Mouse (Mus musculus) midbrain, embryonic 11.5 days (tissue): Measurements from ENCODE around the gene Usp47. TPM values are rescaled to one million over a fixed set of nuclear protein-coding genes. Genes with fewer than 3 reads are reported as not detected.

Source experiments
- ATAC-seq: fragments of 200-750 bp; cut with Nextera tagmentation; 2 replicates; pipeline ENCODE4 v1.8.0; 2017; ENCODE audit warnings: moderate TSS enrichment, moderate library complexity; ENCODE audit not compliant: low FRiP score
- DNase-seq: peaks from one replicate; pipeline ENCODE4 v3.0.0; 2015; ENCODE audit warnings: low spot score; ENCODE audit errors: missing footprints
- H3K27ac ChIP-seq: fragments of 300-500 bp; sonication (generic); 2 replicates; pipeline ENCODE4 v1.5.1; 2014; ENCODE audit warnings: low read depth, low read length
- H3K27me3 ChIP-seq: fragments of 300-500 bp; sonication (generic); 2 replicates; pipeline ENCODE4 v1.6.1; 2014; ENCODE audit warnings: mild to moderate bottlenecking, low read length, moderate library complexity, mixed read lengths; ENCODE audit not compliant: control insufficient read depth, insufficient read depth
- H3K36me3 ChIP-seq: fragments of 300-500 bp; sonication (generic); 2 replicates; pipeline ENCODE4 v1.6.1; 2014; ENCODE audit warnings: mild to moderate bottlenecking, low read length, moderate library complexity, mixed read lengths; ENCODE audit not compliant: control insufficient read depth, insufficient read depth
- H3K4me1 ChIP-seq: fragments of 300-500 bp; sonication (generic); 2 replicates; pipeline ENCODE4 v1.6.1; 2014; ENCODE audit warnings: low read length; ENCODE audit not compliant: control insufficient read depth, insufficient read depth
- H3K4me2 ChIP-seq: fragments of 300-500 bp; sonication (generic); 2 replicates; pipeline ENCODE4 v1.6.1; 2014; ENCODE audit warnings: mild to moderate bottlenecking, moderate library complexity
- H3K4me3 ChIP-seq: fragments of 300-500 bp; sonication (generic); 2 replicates; pipeline ENCODE4 v1.5.1; 2014; ENCODE audit warnings: low read depth, low read length
- H3K9ac ChIP-seq: fragments of 300-500 bp; sonication (generic); 2 replicates; pipeline ENCODE4 v1.6.1; 2014; ENCODE audit warnings: low read length
- H3K9me3 ChIP-seq: fragments of 300-500 bp; sonication (generic); 2 replicates; pipeline ENCODE4 v1.6.1; 2016; ENCODE audit warnings: low read length; ENCODE audit not compliant: control insufficient read depth
- WGBS: fragments of 180-500 bp; shearing (Covaris S2); extraction: QIAGEN DNeasy Blood & Tissue Kit; methylation state at CpG from one replicate; pipeline ENCODE4 v1.1.7; 2014; 5-methylcytosine and 5-hydroxymethylcytosine counted together
- polyA plus RNA-seq: library from polyadenylated mRNA; unstranded; fragments of >200 nt; fragmentation: Nextera tagmentation; extraction: Ambion mirVana; gene quantifications from 2 replicates; pipeline ENCODE4 v1.2.1, GENCODE M21; 2014

The Usp47 gene
- polyA plus RNA-seq, 1 experiment from 2014 or later, result 98.7 TPM

DNA sequence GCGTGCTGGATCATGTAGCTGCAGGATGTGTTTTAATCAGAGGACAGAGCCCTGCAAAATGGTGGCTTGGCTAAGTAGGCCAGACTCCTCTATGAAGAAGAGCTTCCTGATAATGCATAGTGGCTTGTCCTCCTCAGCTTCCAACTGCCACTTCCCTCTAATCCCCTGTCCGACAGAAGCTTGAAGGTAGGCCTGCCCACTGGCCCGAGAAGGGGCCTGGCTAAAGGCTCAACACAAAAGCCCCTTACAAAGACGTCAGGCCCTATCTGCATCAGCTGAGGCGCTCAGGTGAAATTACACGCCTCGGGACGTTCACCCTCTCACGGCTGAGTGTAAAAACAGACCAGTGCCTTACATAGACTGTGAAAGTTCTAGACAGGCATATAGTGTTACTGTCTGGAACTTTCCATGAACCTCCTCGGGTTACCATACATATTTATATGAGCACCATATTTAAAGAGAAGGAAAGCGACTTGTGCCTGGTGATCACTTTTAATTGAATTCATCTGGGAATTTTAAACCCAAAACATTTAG is 121.4 kb downstream of the Usp47 start:
- Histone ChIP-seq H3K9ac (no peak overlapping the region), H3K27ac (no peak overlapping the region), H3K4me1 (peaks cover 10% of the 10 kb centered on the region), H3K4me2 (no peak overlapping the region), H3K9me3 (no peaks in the 10 kb centered on the region), H3K36me3 (no peaks in the 10 kb centered on the region), H3K4me3 (no peak overlapping the region), H3K27me3 (no peaks in the 10 kb centered on the region)
- no peak for DNase-seq
- ATAC-seq, result no peak
- 32% methylated on average over 11 of the region's 11 CpGs for WGBS

DNA sequence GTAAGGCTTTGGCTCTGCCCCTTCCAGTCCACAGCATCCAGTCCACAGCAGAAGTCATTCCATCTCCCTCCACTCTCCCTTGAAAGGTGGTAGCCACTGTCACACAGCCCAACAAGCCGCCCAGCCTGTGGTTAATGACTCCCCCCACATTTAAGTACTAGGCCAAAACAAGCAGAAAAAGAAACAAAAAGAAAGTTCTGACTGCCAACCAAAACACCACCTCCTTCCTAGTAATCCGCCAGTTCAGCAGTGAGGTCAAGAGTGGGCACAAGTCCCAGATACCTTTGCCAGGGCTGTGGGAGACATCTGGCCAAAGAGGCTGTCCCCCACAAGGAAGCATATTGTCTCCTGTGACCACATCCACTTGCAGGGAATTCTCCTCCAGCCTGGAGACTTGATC is 124.7 kb downstream of the Usp47 start:
- H3K4me2 ChIP-seq, result no peak overlapping the region
- peaks cover 9% of the 10 kb centered on the region for H3K4me1 ChIP-seq
- no peak for ATAC-seq
- H3K9me3 ChIP-seq, result no peaks in the 10 kb centered on the region
- WGBS, result 88% methylated on average over 2 of the region's 2 CpGs
- H3K27me3 ChIP-seq, result no peaks in the 10 kb centered on the region
- H3K4me3 ChIP-seq, result no peak overlapping the region
- H3K36me3 ChIP-seq, result no peaks in the 10 kb centered on the region
- no peak for DNase-seq
- no peak overlapping the region for H3K27ac ChIP-seq
- no peak overlapping the region for H3K9ac ChIP-seq

DNA sequence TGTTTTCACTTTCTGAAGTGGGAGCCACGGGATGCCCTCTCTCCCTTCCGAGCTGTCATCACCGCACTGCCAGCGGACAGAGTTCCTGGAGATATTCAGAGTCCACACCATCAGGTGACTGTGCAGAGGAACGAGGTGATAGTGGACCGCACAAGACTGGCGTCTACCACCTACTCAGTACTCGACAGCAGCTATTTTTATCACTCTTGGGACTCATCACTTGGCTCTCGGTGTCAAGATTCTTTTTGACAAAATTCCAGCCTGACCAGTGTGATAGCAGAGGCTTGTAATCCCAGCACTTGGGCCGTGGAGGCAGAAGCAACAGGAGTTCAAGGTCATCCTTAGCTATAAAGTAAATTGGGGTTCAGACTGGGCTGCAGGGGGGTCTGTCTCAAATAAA is 125.8 kb downstream of the Usp47 start:
- no peaks in the 10 kb centered on the region for H3K9me3 ChIP-seq
- no peaks in the 10 kb centered on the region for H3K36me3 ChIP-seq
- H3K4me1 ChIP-seq, result peaks cover 6% of the 10 kb centered on the region
- DNase-seq, result no peak
- H3K9ac ChIP-seq, result no peak overlapping the region
- no peak overlapping the region for H3K4me2 ChIP-seq
- no peak for ATAC-seq
- no peak overlapping the region for H3K27ac ChIP-seq
- no peaks in the 10 kb centered on the region for H3K27me3 ChIP-seq
- WGBS, result 92% methylated on average over 10 of the region's 10 CpGs
- no peak overlapping the region for H3K4me3 ChIP-seq

DNA sequence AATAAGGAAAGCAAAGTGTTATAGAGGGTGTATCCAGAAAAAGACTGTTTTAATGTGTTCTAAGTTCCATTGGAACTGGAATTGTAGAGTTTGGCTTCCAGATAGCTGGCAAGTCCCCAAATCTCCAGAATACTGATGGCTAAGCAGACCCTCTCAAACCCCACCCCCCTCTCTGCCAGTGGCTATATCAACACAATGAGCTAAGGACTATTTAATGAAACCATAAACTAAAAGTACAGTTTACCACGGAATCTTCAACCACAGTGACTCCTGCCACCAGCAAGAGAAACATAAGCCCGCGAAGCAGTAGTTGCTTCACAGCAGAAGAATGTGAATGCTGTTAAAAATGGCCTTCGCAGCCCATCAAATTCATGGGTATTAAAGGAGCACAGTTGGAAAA is 131.1 kb downstream of the Usp47 start:
- WGBS, result 86% methylated on average over 4 of the region's 4 CpGs
- peaks cover 9% of the 10 kb centered on the region for H3K4me1 ChIP-seq
- no peak overlapping the region for H3K4me2 ChIP-seq
- no peak for DNase-seq
- no peaks in the 10 kb centered on the region for H3K9me3 ChIP-seq
- no peak for ATAC-seq
- H3K36me3 ChIP-seq, result no peaks in the 10 kb centered on the region
- peaks cover 2% of the 10 kb centered on the region; the same call in 1 of the 2 replicates for H3K27me3 ChIP-seq
- no peak overlapping the region for H3K4me3 ChIP-seq
- H3K27ac ChIP-seq, result no peak overlapping the region
- H3K9ac ChIP-seq, result no peak overlapping the region

DNA sequence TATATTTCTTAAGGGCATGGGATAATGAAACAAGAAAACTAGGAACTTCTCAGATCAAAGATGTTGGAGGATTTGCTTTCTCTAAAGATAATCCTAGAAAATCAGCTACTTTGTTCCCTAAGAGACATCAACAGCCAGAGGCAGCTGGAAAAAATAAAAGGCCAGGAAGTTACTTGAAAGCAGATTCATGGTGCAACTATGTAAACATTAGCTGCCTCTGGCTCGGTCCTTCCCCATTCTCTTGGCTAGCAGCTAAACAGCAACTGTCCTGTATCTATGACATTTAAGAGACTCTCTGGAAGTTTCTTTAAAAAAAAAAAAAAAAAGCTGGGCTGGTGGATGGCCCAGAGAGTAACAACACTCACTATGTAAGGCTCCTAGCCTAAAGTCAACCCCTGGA is 131.9 kb downstream of the Usp47 start:
- ATAC-seq (no peak), DNase-seq (no peak)
- no peak overlapping the region for H3K4me3 ChIP-seq
- WGBS, result 32% methylated on average over 1 of the region's 1 CpGs
- no peak overlapping the region for H3K27ac ChIP-seq
- H3K27me3 ChIP-seq, result peaks cover 2% of the 10 kb centered on the region; the same call in 1 of the 2 replicates
- H3K36me3 ChIP-seq, result no peaks in the 10 kb centered on the region
- H3K4me2 ChIP-seq, result no peak overlapping the region
- H3K9me3 ChIP-seq, result no peaks in the 10 kb centered on the region
- H3K4me1 ChIP-seq, result peaks cover 9% of the 10 kb centered on the region
- H3K9ac ChIP-seq, result no peak overlapping the region

DNA sequence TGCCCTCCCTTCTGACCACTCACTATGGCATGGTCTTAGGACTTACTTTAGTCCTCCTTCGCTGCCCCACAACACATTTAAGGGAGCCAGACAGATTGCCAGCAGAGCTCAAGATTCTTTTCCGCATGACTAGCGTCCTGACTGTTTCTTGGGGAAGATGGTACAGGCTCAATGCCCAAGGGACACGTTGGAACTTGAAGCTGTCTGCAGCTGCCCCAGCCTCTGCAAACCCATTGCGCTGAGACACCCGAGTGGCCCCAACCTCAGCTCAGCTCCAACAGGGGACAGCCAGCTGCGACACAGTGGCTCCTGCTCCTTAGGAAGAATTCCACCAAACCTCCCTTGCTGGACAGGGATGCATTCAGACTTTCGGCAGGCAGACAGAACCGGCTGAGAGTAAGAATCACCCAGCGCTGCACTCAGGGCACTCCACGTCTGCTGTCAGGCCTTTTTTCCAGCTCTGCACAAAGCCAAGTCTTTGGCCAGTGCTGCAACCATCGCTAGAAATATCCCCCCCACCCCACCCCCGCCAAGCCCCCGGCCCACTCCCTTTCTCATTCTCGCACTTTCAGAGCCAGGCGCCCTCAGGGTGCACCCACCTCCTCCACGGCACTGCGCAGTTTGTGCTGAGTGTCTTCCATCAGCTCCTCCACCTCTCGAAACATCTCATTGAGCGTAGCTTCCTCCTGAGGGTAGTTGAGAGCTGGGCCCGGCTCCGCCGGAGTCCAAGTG is 134.4 kb downstream of the Usp47 start:
- WGBS, result 13% methylated on average over 23 of the region's 23 CpGs
- H3K9me3 ChIP-seq, result no peaks in the 10 kb centered on the region

DNA sequence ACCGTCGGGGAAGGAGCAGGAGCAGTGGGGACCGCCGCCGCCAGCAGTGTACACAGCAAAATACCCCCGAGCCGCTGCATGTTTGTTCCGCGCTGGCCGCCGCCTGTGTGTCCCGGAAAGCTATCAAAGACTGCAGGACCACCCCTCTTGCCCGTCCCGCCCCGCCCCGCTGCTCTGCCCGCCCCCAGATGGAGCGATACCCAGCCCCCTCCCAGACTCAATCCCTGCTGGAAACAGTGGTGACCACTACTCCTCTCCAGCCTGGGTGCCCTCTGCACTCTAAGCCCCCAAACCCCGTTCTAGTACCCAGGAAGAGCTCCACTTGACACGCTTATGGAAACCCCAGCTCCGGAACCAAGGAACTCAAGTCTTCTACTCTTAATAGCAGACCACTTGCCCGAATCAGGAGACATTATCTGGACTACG is 135.0 kb downstream of the Usp47 start:
- under 1% methylated on average over 23 of the region's 23 CpGs for WGBS
- Histone ChIP-seq H3K27ac (no peak overlapping the region), H3K4me1 (peaks cover 9% of the 10 kb centered on the region), H3K4me3 (peak overlapping the region; percentile 43), H3K36me3 (no peaks in the 10 kb centered on the region), H3K9me3 (no peaks in the 10 kb centered on the region), H3K27me3 (peaks cover 2% of the 10 kb centered on the region; the same call in 1 of the 2 replicates), H3K9ac (peak overlapping the region; percentile 65), H3K4me2 (peak overlapping the region; percentile 60)
- ATAC-seq (peak; percentile 63), DNase-seq (peak; percentile 94)

More for the DNA sequence above, 134.4 kb downstream of the Usp47 start:
- ATAC-seq (peak; percentile 45), DNase-seq (peak; percentile 90)
- no peak overlapping the region for H3K27ac ChIP-seq
- peaks cover 2% of the 10 kb centered on the region; the same call in 1 of the 2 replicates for H3K27me3 ChIP-seq
- H3K36me3 ChIP-seq, result no peaks in the 10 kb centered on the region
- H3K4me2 ChIP-seq, result peak overlapping the region; percentile 60
- H3K9ac ChIP-seq, result peak overlapping the region; percentile 65
- peaks cover 9% of the 10 kb centered on the region for H3K4me1 ChIP-seq
- peak overlapping the region; percentile 43 for H3K4me3 ChIP-seq

DNA sequence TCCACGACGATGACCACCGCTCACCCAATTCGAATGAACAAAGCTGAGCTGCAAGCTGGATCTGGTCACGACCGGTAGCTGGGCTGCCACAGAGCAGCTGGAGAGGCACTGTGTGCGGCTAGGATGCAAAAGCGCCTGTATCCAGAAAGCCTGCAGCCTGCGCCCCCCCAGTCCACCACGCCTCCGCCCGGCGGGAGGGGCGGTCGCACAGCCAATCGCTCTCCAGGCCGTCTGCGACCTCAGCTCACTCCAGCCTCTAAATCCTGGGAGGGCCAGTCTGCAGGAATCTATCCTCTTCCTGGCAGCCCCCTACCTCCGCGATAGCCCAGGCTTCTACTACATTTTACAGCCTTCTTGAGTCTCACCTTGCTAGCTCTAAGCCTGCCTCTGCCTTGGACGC is 135.6 kb downstream of the Usp47 start, which contains the start of gene Dkk3:
Gene Dkk3 (minus strand): TSS at position 116 of the 400 bp plus-strand sequence.
- Histone ChIP-seq H3K36me3 (no peaks in the 10 kb centered on the region), H3K4me2 (peak within 1 kb of the TSS; percentile 60), H3K9ac (peak within 1 kb of the TSS; percentile 65), H3K4me1 (peaks cover 9% of the 10 kb centered on the region), H3K27ac (no peak within 1 kb of the TSS; the same call in 1 of the 2 replicates), H3K4me3 (peak within 1 kb of the TSS; percentile 43), H3K27me3 (peaks cover 2% of the 10 kb centered on the region; the same call in 1 of the 2 replicates), H3K9me3 (no peaks in the 10 kb centered on the region)
- 2% methylated on average over 20 of the region's 21 CpGs for WGBS
- peak; percentile 96 for DNase-seq
- peak; percentile 65 for ATAC-seq

DNA sequence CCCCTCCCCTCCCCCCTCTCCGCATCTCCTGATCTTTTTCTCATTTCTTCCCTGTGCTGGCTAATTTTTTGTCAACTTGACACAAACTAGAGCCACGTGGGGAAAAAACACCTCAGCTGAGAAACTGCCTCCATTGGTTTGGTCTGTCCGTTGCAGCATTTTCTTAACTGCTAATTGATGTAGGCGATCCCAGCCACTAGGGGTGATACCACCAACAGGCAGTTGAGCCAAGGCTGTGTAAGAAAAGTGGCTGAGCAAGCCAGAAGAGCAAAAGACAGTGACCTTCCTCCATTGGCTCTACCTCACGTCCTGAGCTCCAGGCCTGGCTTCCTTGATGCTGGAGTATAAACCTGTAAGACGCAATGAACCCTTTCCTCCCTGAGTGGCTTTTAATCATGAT is 136.5 kb downstream of the Usp47 start:
- Histone ChIP-seq H3K36me3 (no peaks in the 10 kb centered on the region), H3K27ac (no peak overlapping the region), H3K9ac (no peak overlapping the region), H3K4me1 (peaks cover 9% of the 10 kb centered on the region), H3K4me2 (no peak overlapping the region), H3K4me3 (no peak overlapping the region), H3K27me3 (peaks cover 2% of the 10 kb centered on the region; the same call in 1 of the 2 replicates), H3K9me3 (no peaks in the 10 kb centered on the region)
- ATAC-seq, result no peak
- DNase-seq, result no peak
- 25% methylated on average over 5 of the region's 6 CpGs for WGBS
